Mouse (Mus musculus) heart, embryonic 11.5 days (tissue): ENCODE data around the gene Rangap1. TPM values are rescaled to one million over a fixed set of nuclear protein-coding genes. Genes with fewer than 3 reads are reported as not detected.

Experiments
- ATAC-seq: fragments of 200-750 bp; cut with Nextera tagmentation; replicated peaks from 2 replicates; pipeline ENCODE4 v1.8.0; 2017; ENCODE audit warnings: moderate library complexity; ENCODE audit not compliant: insufficient number of reproducible peaks, low FRiP score, low TSS enrichment
- H3K27ac ChIP-seq: fragments of 300-500 bp; sonication (generic); 2 replicates; pipeline ENCODE4 v1.5.1; 2014; ENCODE audit warnings: mild to moderate bottlenecking, low read depth, low read length
- H3K27me3 ChIP-seq: fragments of 300-500 bp; sonication (generic); 2 replicates; pipeline ENCODE4 v1.6.1; 2014; ENCODE audit warnings: mild to moderate bottlenecking, low read length, mixed read lengths; ENCODE audit not compliant: control insufficient read depth, insufficient read depth
- H3K36me3 ChIP-seq: fragments of 300-500 bp; sonication (generic); 2 replicates; pipeline ENCODE4 v1.6.1; 2014; ENCODE audit warnings: mild to moderate bottlenecking, low read length, moderate library complexity, mixed read lengths; ENCODE audit not compliant: control insufficient read depth, insufficient read depth
- H3K4me1 ChIP-seq: fragments of 300-500 bp; sonication (generic); 2 replicates; pipeline ENCODE4 v1.6.1; 2014; ENCODE audit warnings: low read length; ENCODE audit not compliant: control insufficient read depth, insufficient read depth
- H3K4me2 ChIP-seq: fragments of 300-500 bp; sonication (generic); 2 replicates; pipeline ENCODE4 v1.6.1; 2014; ENCODE audit warnings: mild to moderate bottlenecking, moderate library complexity
- H3K4me3 ChIP-seq: fragments of 300-500 bp; sonication (generic); 2 replicates; pipeline ENCODE4 v1.5.1; 2014; ENCODE audit warnings: low read depth, low read length
- H3K9ac ChIP-seq: fragments of 300-500 bp; sonication (generic); 2 replicates; pipeline ENCODE4 v1.6.1; 2014; ENCODE audit warnings: mild to moderate bottlenecking, low read depth, low read length, moderate library complexity
- H3K9me3 ChIP-seq: fragments of 300-500 bp; sonication (generic); replicated peaks from 2 replicates; pipeline ENCODE4 v1.6.1; 2016; ENCODE audit warnings: low read length; ENCODE audit not compliant: control insufficient read depth
- WGBS: fragments of 180-500 bp; shearing (Covaris S2); extraction: QIAGEN DNeasy Blood & Tissue Kit; methylation state at CpG from one replicate; pipeline ENCODE4 v1.1.7; 2014; ENCODE audit not compliant: insufficient replicate concordance; 5-methylcytosine and 5-hydroxymethylcytosine counted together
- polyA plus RNA-seq: library from polyadenylated mRNA; unstranded; fragments of >200 nt; fragmentation: Nextera tagmentation; extraction: Ambion mirVana; gene quantifications from 2 replicates; pipeline ENCODE4 v1.2.1, GENCODE M21; 2014

The Rangap1 gene
- polyA plus RNA-seq, 1 experiment from 2014 or later: 96.3 TPM

DNA sequence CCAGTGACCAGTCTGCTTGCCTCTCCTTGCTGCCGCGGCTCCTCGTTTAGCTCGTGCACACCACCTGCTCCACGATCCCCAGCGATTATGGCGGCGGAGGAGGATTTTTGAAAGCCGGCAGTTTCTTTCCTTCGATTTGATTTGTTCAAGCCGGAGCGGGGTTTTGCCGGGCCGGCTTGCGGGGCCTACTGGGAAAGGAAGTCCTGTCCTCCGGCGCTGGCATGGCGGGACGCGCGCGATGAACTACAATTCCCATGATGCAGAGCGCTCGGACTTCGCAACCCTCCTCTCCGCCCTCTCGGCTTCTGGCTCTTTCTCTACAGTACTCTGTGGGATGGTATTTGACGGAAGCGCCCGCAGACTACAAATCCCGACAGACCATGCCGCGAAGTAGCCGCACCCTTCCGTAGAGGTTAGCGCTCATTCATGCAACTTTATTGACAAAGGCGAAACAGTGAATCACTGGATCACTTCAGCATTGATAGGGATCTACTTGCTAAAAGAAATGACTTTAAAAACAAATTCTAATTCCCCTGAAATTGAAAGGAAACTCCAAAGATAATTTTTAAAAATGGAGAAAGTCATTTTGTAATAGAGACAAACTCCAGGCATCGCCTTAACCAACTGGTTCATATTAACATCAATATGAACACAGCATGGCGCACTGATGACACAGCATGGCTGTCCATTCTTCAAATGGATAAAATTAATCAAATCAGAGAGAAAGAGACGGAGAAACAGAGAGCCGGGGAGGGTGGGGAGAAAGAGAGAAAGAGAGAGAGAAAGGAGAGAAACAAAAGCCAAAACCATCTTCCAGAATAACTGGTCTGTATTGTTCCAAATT, 15.3 kb downstream of the Rangap1 start:
- H3K4me1 ChIP-seq: peaks cover 14% of the 10 kb centered on the region
- H3K36me3 ChIP-seq: 0 out of 2 replicates have a peak, but pooled peaks cover 6% of the 10 kb centered on the region
- H3K27me3 ChIP-seq: no peaks in the 10 kb centered on the region
- peak overlapping the region; percentile 76 for H3K4me3 ChIP-seq
- WGBS: 5% methylated on average over 41 of the region's 41 CpGs
- peak overlapping the region; percentile 11; the same call in 1 of the 2 replicates for H3K27ac ChIP-seq
- peak overlapping the region; percentile 92 for H3K9ac ChIP-seq
- H3K4me2 ChIP-seq: peak overlapping the region; percentile 89
- H3K9me3 ChIP-seq: no peaks in the 10 kb centered on the region
- peak; percentile 94 for ATAC-seq

DNA sequence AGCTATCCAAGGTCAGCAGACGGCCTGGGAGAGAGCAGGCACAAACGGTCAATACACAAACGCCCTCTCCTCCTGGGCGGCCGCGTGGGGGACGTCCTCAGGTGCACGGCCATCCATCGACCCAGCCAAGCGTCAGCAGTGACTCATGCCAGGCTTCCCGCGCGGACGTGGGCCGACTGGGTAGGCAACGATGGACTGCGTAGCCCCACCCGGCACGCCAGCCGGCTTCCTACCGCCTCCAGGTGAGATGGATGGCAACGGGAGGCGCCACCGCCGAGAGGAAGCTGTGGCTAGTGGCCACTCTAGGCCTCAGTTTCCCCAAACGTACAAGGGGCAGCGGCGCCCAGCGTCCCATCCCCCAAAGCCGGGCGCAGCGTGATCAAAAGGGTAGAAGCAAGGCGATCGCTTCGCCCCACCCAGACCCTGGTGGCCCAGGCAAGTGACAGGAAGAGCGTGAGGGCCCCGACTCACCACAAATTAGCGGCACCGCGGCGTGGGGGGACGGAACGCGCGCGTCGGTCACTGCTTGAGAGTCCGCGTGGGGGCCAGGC, 16.0 kb downstream of the Rangap1 start:
- no peaks in the 10 kb centered on the region for H3K27me3 ChIP-seq

DNA sequence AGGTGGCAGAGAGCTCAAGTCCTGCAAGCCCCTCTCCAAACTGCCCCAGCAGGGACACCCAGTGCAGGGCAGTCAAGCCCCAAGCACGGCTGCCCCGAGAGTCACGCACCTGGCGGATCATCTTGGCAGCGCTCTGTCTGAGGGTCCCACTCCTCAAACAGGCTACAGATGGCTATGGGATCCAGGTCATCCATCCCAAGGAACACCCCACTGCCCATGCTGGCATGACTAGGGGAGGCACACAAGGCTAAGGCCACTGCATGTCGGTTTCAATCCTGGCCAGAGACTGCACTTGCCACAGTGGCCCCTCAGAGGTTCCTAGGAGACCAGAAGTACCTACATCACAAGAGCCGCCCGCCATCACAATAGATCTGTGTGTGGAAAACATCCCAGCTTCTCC, 19.4 kb downstream of the Rangap1 start:
- no peak for ATAC-seq
- Histone ChIP-seq H3K27me3 (no peaks in the 10 kb centered on the region), H3K4me1 (peaks cover 14% of the 10 kb centered on the region), H3K9me3 (no peaks in the 10 kb centered on the region), H3K36me3 (peaks cover 27% of the 10 kb centered on the region), H3K4me3 (no peak overlapping the region), H3K27ac (no peak overlapping the region), H3K4me2 (no peak overlapping the region), H3K9ac (no peak overlapping the region)
- WGBS: 94% methylated on average over 8 of the region's 8 CpGs

More for the DNA sequence above, 16.0 kb downstream of the Rangap1 start:
- Histone ChIP-seq H3K27ac (peak overlapping the region; percentile 11; the same call in 1 of the 2 replicates), H3K36me3 (0 out of 2 replicates have a peak, but pooled peaks cover 6% of the 10 kb centered on the region), H3K4me1 (peaks cover 14% of the 10 kb centered on the region), H3K9me3 (no peaks in the 10 kb centered on the region), H3K4me2 (peak overlapping the region; percentile 89), H3K4me3 (peak overlapping the region; percentile 76), H3K9ac (peak overlapping the region; percentile 92)
- peak; percentile 48 for ATAC-seq
- under 1% methylated on average over 49 of the region's 49 CpGs for WGBS

DNA sequence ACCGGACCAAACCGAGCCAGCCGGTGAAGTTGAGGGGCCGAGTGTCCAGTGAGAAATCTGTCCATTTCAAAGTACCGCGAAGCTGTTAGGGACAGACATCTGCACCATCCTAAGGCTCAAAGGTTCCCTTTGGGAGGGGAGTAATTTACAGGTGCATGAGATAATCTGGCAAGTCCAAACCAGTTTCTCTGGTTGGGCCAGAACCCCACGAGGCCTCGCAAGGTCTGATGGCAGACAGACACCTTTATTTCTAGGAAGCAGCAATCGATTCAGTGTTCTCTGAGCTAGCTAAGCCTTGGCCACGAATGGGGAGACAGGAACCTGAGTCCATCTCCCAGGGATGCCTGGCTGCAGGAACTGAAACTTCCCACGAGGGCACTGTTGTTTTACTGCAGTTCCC, 21.7 kb downstream of the Rangap1 start:
- WGBS: 90% methylated on average over 11 of the region's 11 CpGs
- Histone ChIP-seq H3K4me1 (peaks cover 11% of the 10 kb centered on the region), H3K9me3 (no peaks in the 10 kb centered on the region), H3K27ac (no peak overlapping the region), H3K4me2 (no peak overlapping the region), H3K27me3 (no peaks in the 10 kb centered on the region), H3K36me3 (peaks cover 41% of the 10 kb centered on the region), H3K4me3 (no peak overlapping the region), H3K9ac (no peak overlapping the region)
- ATAC-seq: no peak

DNA sequence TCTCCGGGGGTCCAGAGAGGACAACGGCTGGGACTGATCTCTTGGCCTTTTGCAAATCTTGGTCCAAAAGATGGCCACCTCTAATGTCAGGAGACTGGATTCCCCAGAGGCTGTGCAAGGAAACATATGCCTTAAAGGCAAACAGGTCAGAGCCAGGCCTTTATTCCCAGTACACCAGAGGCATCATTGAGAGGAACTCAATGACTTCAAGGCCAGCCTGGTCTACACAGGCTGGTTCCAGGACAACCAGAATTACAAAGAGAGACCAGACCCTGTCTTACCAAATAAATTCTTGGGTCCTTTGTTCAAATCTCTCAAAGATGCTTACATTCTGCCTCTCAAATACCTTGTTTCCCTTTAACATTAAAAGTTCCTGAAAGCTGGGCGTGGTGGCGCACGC, 23.0 kb downstream of the Rangap1 start:
- no peak for ATAC-seq
- Histone ChIP-seq H3K4me3 (no peak overlapping the region), H3K36me3 (peaks cover 49% of the 10 kb centered on the region)

DNA sequence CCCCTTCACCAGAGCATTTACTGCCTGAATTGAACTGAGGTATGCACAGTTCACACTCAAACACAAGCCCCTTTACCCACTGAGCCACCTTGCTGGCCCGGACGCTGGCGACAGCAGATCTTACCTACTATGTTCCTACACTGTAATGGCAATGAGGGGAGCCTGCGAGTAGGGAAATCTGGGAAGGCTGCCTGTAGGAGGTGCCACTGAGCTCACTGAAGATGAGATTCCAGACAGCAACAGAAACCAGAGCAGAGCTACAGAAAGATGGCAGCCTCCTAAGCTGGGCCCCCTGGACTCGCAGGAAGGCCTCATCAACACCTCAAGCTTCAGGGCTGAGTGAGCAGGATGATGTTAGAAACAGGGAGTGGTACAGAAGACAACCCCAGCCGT, 26.2 kb downstream of the Rangap1 start:
- H3K9ac ChIP-seq: no peak overlapping the region
- H3K27ac ChIP-seq: no peak overlapping the region
- peaks cover 59% of the 10 kb centered on the region for H3K36me3 ChIP-seq
- H3K4me2 ChIP-seq: no peak overlapping the region
- H3K4me1 ChIP-seq: no peaks in the 10 kb centered on the region
- WGBS: 88% methylated on average over 6 of the region's 6 CpGs
- no peaks in the 10 kb centered on the region for H3K9me3 ChIP-seq
- no peak for ATAC-seq
- H3K4me3 ChIP-seq: no peak overlapping the region
- no peaks in the 10 kb centered on the region for H3K27me3 ChIP-seq

More for the DNA sequence above, 23.0 kb downstream of the Rangap1 start:
- Histone ChIP-seq H3K27ac (no peak overlapping the region), H3K4me2 (no peak overlapping the region), H3K27me3 (no peaks in the 10 kb centered on the region), H3K4me1 (no peaks in the 10 kb centered on the region), H3K9ac (no peak overlapping the region), H3K9me3 (no peaks in the 10 kb centered on the region)
- WGBS: 93% methylated on average over 5 of the region's 5 CpGs

DNA sequence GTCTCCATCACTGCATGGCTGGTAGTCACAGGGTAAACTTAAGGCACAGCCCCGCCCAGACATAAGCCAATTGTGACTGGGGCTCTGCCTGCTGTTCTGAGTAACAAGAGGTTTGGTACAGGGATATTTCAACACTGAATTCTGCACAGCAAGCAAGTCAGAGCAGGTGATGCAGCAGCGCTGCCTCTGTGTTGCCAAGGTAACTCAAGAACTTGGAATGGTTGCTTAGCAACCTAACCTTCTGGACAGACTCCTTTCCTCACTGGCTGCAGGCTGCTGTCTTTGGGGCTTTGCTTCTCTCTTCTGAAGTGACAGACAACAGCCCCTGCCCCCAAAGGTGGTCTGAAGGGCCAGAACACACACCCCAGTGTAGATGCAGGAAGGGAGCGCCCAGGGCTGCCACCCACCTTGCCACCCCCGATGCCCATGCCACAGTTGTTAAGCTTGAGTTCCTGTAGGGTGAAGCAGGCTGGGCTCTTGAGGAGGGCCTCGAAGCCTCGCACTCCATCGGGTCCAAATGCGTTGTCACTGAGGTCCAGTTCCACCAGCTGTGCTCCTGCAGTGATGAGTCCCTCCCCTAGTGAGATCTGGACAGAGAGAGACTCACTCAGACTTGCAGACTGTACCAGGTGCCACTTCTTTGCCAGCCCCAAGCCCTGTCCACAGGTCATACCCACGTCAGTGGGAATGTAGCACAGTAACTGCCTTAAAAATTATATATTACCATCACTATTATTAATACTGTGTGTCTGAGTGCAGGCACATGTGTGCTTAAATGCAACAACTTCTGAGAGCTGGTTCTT, 26.8 kb downstream of the Rangap1 start:
- Histone ChIP-seq H3K4me2 (no peak overlapping the region), H3K36me3 (peaks cover 60% of the 10 kb centered on the region), H3K9me3 (no peaks in the 10 kb centered on the region), H3K4me1 (no peaks in the 10 kb centered on the region), H3K27ac (no peak overlapping the region), H3K9ac (no peak overlapping the region), H3K4me3 (no peak overlapping the region), H3K27me3 (no peaks in the 10 kb centered on the region)
- 95% methylated on average over 9 of the region's 9 CpGs for WGBS
- no peak for ATAC-seq

DNA sequence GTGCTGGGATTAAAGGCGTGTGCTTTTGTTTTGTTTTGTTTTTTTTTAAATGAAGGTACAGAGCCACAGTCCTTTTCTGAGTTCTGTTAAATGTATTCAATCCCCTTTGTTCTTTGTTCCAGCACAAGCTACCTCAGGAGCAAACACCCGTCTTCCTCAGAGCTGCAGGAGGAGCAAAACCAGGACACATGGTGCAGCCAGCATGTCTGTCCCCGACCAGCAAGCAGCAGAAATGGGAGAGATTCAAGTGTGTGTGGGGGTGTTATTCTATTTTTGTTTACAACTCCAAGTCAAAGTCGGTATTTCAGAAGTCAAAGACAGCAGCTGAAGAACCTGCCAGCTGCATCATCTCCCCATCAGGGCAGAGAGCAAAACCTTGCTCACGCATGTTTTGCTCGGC, 31.6 kb downstream of the Rangap1 start:
- no peak for ATAC-seq
- Histone ChIP-seq H3K4me2 (no peak overlapping the region), H3K27ac (no peak overlapping the region), H3K36me3 (peaks cover 55% of the 10 kb centered on the region), H3K4me3 (no peak overlapping the region), H3K4me1 (no peaks in the 10 kb centered on the region), H3K9me3 (no peaks in the 10 kb centered on the region), H3K27me3 (no peaks in the 10 kb centered on the region), H3K9ac (no peak overlapping the region)
- WGBS: 84% methylated on average over 6 of the region's 6 CpGs
